Mouse (Mus musculus) lung, adult 2 months (tissue): Measurements from ENCODE around the gene Gm28036.

ENCODE experiments used
- CTCF ChIP-seq: fragments of 200-500 bp; IDR thresholded peaks from 2 replicates; pipeline ENCODE4 v1.5.1; 2011; ENCODE audit warnings: mild to moderate bottlenecking, low read length, control low read depth; ENCODE audit not compliant: insufficient read depth
- POLR2A ChIP-seq: fragments of 200-500 bp; IDR thresholded peaks from 2 replicates; pipeline ENCODE4 v1.6.1; 2011; ENCODE audit warnings: low read depth, mild to moderate bottlenecking, control low read depth, low read length, borderline replicate concordance; ENCODE audit errors: extremely low read depth

DNA sequence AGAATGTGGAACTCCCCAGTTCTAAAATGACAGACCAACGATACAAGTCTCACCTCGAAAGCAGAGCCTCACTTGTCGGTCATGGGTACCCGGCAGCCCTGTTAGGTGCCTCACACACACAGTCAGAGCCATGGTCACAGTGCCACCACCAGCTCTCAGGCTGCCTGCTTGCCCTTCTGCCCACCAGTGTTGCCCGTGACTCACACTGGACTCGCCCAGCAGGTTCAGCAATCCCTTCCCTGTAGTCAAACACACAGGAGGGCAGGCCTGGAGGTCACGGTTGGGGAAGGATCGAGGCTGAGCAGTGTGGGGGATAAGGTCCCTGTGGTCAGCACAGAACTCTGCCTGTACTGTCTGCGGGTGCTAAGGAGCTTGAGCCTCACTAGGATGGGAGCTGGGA is 74.1 kb downstream of the Gm28036 start, which contains the start of gene Fer1l4:
- TF ChIP-seq POLR2A = no peak
- no peak for TF ChIP-seq CTCF
